Mouse (Mus musculus) common myeloid progenitor, adult 5-6 weeks (primary cell): ENCODE measurements around the gene Gm5089. TPM values are rescaled to one million over a fixed set of nuclear protein-coding genes. Genes with fewer than 3 reads are reported as not detected.

ENCODE experiments used
- ATAC-seq: replicated peaks from 2 replicates; pipeline ENCODE4 v1.8.0; 2016; ENCODE audit warnings: low read depth, mild to moderate bottlenecking, moderate TSS enrichment, inconsistent platforms; ENCODE audit not compliant: poor library complexity, severe bottlenecking
- total RNA-seq: library from RNA; stranded (forward); fragments of 200-1000, 187-1606 nt; gene quantifications from 2 replicates; pipeline ENCODE4 v1.2.3, GENCODE M21; 2017

Gm5089 gene
- total RNA-seq = not detected in 2 replicates

- no peak for ATAC-seq
Observed at GRCm38 (mm10) chr14:122450496-122451382, at the start of gene Gm5089. Gm5089 (minus strand) TSS chr14:122451115.

- no peak for ATAC-seq
Observed at GRCm38 (mm10) chr14:122492015-122492414, 41.1 kb upstream of the Gm5089 start.

GRCm38 (mm10) chr14:122491521-122491920, 40.6 kb upstream of the Gm5089 start:
- no peak for ATAC-seq

GRCm38 (mm10) chr14:122490441-122491328, 39.8 kb upstream of the Gm5089 start, which contains the start of gene Gm10837:
Gm10837 (plus strand) TSS chr14:122490586.
- peak; percentile 19 for ATAC-seq

GRCm38 (mm10) chr14:122489686-122490414, 38.9 kb upstream of the Gm5089 start:
- ATAC-seq = no peak

GRCm38 (mm10) chr14:122489041-122489440, 38.1 kb upstream of the Gm5089 start:
- no peak for ATAC-seq

GRCm38 (mm10) chr14:122487366-122487765, 36.5 kb upstream of the Gm5089 start:
- ATAC-seq = no peak

GRCm38 (mm10) chr14:122486611-122487010, 35.7 kb upstream of the Gm5089 start:
- no peak for ATAC-seq

GRCm38 (mm10) chr14:122485635-122486181, 34.8 kb upstream of the Gm5089 start:
- ATAC-seq = 0 out of 2 replicates have a peak, but pooled peaks have one; percentile 17

- no peak for ATAC-seq
Observed at GRCm38 (mm10) chr14:122484844-122485551, 34.1 kb upstream of the Gm5089 start.

- ATAC-seq = no peak
Observed at GRCm38 (mm10) chr14:122484458-122484843, 33.5 kb upstream of the Gm5089 start.

- ATAC-seq = no peak
Observed at GRCm38 (mm10) chr14:122483556-122484421, 32.9 kb upstream of the Gm5089 start.

GRCm38 (mm10) chr14:122483024-122483385, 32.1 kb upstream of the Gm5089 start:
- no peak for ATAC-seq

- ATAC-seq = no peak; the same call in 1 of the 2 replicates
Observed at GRCm38 (mm10) chr14:122482081-122483023, 31.4 kb upstream of the Gm5089 start.

- ATAC-seq = no peak
Observed at GRCm38 (mm10) chr14:122481181-122481580, 30.3 kb upstream of the Gm5089 start.

- no peak for ATAC-seq
Observed at GRCm38 (mm10) chr14:122480355-122480754, 29.4 kb upstream of the Gm5089 start.

GRCm38 (mm10) chr14:122479461-122480109, 28.7 kb upstream of the Gm5089 start:
- no peak for ATAC-seq
